Mouse (Mus musculus): ENCODE measurements around the gene Nab2. TPM values are rescaled to one million over a fixed set of nuclear protein-coding genes. Genes with fewer than 3 reads are reported as not detected.

Gene Nab2
- polyA plus RNA-seq, 1 experiment from 2014 or later, result 7.5 TPM

DNA sequence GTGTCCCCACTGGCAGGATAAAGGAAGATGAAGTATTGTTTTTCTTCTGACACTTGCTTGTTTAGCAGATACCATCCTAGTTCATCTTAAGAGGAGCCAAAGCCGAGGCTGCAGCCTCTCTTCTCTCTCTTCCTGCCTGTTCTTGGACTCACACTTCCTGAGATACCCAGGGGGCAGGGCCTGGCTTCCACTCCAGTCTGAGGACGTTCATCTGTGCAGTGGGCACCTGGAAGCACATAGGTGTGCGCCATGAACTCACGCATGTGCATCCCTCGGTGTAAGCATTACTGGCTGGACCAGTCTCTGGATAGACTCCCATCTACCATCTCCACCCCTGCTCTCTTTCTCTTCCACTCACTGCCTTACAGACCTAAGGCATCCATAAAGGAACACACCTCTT is 27.9 kb downstream of the Nab2 start:
- H3K27me3 ChIP-seq (replicated peaks; ENCODE audit: control insufficient read depth, insufficient read depth, low read length), result no peaks in the 10 kb centered on the region
- no peak overlapping the region for H3K9ac ChIP-seq (ENCODE audit: low read depth, low read length)
- WGBS, result 69% methylated on average over 5 of the region's 5 CpGs
- H3K27ac ChIP-seq (ENCODE audit: low read length), result no peak overlapping the region
- no peak for ATAC-seq
- H3K4me2 ChIP-seq (ENCODE audit: low read depth, low read length), result no peak overlapping the region
- H3K9me3 ChIP-seq (ENCODE audit: control insufficient read depth, low read length), result no peaks in the 10 kb centered on the region
- no peak overlapping the region for H3K4me3 ChIP-seq (ENCODE audit: low read length)
- H3K4me1 ChIP-seq (ENCODE audit: control insufficient read depth, insufficient read depth, low read length), result peaks cover 13% of the 10 kb centered on the region
- H3K36me3 ChIP-seq (ENCODE audit: control insufficient read depth, insufficient read depth, low read length), result no peaks in the 10 kb centered on the region

DNA sequence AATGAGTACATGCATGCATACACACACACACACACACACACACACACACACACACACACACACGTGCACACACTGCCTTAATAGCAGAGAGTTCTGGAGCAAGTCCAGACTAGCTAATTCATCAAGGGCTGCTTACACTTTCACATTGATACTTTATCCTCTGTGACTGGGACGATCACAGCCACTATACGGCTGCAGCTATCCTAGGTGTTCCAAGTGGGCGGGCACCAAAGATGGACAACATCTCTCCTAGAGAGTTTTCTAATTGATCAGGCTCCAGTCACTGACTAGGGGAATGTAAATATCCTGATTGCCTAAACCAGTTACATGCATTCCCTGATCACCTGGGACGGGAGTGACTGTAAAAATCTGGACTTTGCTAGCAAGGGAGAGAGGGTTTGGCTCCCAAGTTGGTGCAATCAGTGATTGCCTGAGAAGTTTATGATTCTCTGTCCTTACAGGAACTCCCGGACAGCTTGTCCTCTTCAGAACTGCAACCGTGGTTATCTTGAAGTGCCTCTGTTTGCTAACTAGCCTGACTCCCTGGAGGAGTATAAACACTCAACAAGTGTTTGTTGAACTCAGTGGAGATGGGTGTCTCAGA is 35.6 kb downstream of the Nab2 start:
- H3K4me3 ChIP-seq (ENCODE audit: low read length), result no peak overlapping the region
- peak; percentile 74 for ATAC-seq
- no peak overlapping the region for H3K9ac ChIP-seq (ENCODE audit: low read depth, low read length)
- H3K4me1 ChIP-seq (ENCODE audit: control insufficient read depth, insufficient read depth, low read length), result peaks cover 14% of the 10 kb centered on the region
- H3K27me3 ChIP-seq (replicated peaks; ENCODE audit: control insufficient read depth, insufficient read depth, low read length), result no peaks in the 10 kb centered on the region
- H3K4me2 ChIP-seq (ENCODE audit: low read depth, low read length), result no peak overlapping the region
- 28% methylated on average over 7 of the region's 7 CpGs for WGBS
- no peaks in the 10 kb centered on the region for H3K9me3 ChIP-seq (ENCODE audit: control insufficient read depth, low read length)
- H3K27ac ChIP-seq (ENCODE audit: low read length), result no peak overlapping the region
- H3K36me3 ChIP-seq (ENCODE audit: control insufficient read depth, insufficient read depth, low read length), result no peaks in the 10 kb centered on the region

DNA sequence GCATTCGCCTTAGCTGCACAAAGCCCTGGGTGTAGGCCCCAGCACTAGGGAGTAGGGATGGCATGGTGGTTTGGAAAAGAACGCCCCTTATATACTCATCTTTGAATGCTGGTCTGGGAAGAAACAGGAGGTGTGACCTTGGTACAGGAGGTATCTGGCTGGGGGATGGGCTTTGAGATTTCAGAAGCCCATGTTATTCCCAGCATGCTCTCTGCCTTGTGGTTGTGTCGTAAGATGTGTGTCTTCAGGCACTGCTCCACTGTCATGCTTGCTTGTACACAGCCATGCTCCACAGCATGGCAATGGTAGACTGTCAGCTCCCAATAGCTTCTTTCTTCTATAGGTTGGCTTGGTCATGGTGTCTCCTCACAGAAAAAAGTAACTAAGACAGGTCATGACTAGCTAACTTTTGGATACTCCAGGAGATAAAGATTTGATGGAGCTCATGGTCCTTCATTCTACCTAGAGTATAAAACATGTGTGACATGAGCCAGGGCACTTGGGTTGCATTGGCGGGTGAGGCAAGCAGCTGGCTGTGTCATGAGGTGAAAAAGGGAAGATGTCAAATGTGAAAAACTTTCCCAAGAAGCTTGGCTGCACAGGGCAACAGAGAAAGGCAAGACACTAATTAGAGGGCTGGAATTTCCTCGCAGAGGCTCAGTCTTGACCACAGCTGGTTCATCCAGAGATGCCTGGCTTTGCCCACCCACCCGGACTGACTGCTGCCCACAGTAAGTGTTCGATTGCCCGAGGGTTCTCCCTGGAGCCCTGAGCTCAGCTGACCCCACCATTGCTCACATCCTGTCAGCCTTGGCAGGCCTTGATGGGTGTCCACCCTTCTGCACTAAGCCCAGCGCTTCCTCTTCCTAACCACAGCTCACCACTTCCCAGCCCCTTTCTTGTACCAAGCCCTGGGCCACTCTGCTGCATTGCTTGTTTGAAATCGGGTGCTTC is 36.8 kb downstream of the Nab2 start:
- Histone ChIP-seq H3K4me2 (ENCODE audit: low read depth, low read length) (no peak overlapping the region), H3K27ac (ENCODE audit: low read length) (no peak overlapping the region), H3K4me1 (ENCODE audit: control insufficient read depth, insufficient read depth, low read length) (peaks cover 14% of the 10 kb centered on the region), H3K9ac (ENCODE audit: low read depth, low read length) (no peak overlapping the region), H3K27me3 (replicated peaks; ENCODE audit: control insufficient read depth, insufficient read depth, low read length) (no peaks in the 10 kb centered on the region), H3K4me3 (ENCODE audit: low read length) (no peak overlapping the region), H3K36me3 (ENCODE audit: control insufficient read depth, insufficient read depth, low read length) (no peaks in the 10 kb centered on the region), H3K9me3 (ENCODE audit: control insufficient read depth, low read length) (peaks cover 3% of the 10 kb centered on the region; the same call in 1 of the 2 replicates)
- WGBS, result 83% methylated on average over 10 of the region's 10 CpGs
- no peak for ATAC-seq

DNA sequence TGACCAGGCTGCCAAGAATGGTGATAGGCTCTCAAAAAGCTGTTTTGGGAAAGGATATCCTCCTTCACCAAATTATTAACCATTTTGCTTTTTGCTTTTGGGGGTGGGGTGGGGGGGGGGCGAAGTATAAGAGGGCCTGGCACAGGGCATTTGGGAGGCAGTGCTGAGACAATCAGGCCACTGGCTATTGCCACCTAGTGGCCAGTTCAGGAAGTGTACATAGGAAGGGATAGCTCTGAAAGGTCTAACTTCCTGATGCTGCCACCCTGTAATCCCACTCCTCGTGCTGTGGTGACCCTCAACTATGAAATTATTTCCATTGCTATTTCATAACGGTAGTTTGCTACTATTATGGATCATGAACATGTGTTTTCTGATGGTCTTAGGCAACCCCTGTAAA is 41.9 kb downstream of the Nab2 start:
- Histone ChIP-seq H3K4me1 (ENCODE audit: control insufficient read depth, insufficient read depth, low read length) (no peaks in the 10 kb centered on the region), H3K4me3 (ENCODE audit: low read length) (no peak overlapping the region), H3K9me3 (ENCODE audit: control insufficient read depth, low read length) (peaks cover 3% of the 10 kb centered on the region; the same call in 1 of the 2 replicates), H3K9ac (ENCODE audit: low read depth, low read length) (no peak overlapping the region), H3K27ac (ENCODE audit: low read length) (no peak overlapping the region), H3K36me3 (ENCODE audit: control insufficient read depth, insufficient read depth, low read length) (no peaks in the 10 kb centered on the region), H3K27me3 (replicated peaks; ENCODE audit: control insufficient read depth, insufficient read depth, low read length) (no peaks in the 10 kb centered on the region), H3K4me2 (ENCODE audit: low read depth, low read length) (no peak overlapping the region)
- WGBS, result 84% methylated on average over 3 of the region's 3 CpGs
- ATAC-seq, result no peak

DNA sequence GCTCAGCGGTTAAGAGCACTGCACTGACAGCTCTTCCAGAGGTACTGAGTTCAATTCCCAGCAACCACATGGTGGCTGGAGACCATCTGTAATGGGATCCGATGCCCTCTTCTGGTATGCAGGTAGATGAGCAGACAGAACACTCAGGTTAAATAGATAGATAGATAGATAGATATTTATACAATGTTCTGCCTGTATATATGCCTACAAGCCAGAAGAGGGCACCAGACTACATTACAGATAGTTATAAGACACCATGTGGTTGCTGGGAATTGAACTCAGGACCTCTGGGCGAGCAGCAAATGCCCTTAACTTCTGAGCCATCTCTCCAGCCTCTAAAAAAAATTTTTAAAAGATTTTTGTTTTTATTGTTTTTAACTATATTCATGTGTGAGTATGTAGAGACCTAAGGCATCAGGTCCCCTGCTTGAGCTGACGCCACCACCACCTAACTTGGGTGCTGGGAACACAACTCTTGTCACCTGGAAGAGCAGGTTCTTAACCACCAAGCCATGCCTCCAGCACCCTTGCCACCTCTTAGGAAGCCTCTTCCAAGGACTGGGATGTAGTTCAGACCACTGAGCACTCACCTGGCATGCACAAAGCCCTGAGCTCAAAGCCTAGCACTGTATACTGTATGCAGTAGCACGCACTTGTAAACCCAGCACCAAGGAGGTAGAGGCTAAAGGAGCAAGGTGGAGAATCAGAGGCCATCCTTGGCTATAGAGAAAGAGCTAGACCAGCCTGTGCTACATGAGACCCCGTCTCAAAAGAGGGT is 44.7 kb downstream of the Nab2 start:
- Histone ChIP-seq H3K27ac (ENCODE audit: low read length) (no peak overlapping the region), H3K4me2 (ENCODE audit: low read depth, low read length) (no peak overlapping the region), H3K4me1 (ENCODE audit: control insufficient read depth, insufficient read depth, low read length) (peaks cover 15% of the 10 kb centered on the region), H3K36me3 (ENCODE audit: control insufficient read depth, insufficient read depth, low read length) (no peaks in the 10 kb centered on the region), H3K9me3 (ENCODE audit: control insufficient read depth, low read length) (peaks cover 3% of the 10 kb centered on the region; the same call in 1 of the 2 replicates), H3K4me3 (ENCODE audit: low read length) (no peak overlapping the region), H3K27me3 (replicated peaks; ENCODE audit: control insufficient read depth, insufficient read depth, low read length) (no peaks in the 10 kb centered on the region), H3K9ac (ENCODE audit: low read depth, low read length) (no peak overlapping the region)
- WGBS, result 94% methylated on average over 6 of the region's 6 CpGs
- ATAC-seq, result no peak

DNA sequence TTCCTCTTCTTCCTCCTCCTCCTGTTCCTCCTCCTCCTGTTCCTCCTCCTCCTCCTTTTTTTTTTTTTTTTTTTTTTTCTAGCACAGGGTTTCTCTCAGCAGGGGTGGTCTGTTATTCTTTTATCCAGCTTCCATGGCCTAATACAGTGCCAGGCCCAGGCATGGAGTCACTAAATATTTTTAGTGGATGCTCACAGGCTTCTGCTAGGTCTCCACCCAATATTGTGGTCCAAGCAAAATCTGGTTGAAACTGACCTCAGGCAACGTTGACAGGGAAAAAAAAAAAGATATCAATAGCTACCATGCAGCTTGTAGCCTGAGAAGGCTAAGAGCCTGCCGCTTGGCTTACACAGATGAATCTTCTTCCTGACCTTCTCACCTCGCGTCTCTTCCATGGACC is 45.7 kb downstream of the Nab2 start:
- Histone ChIP-seq H3K9me3 (ENCODE audit: control insufficient read depth, low read length) (peaks cover 3% of the 10 kb centered on the region; the same call in 1 of the 2 replicates), H3K9ac (ENCODE audit: low read depth, low read length) (no peak overlapping the region), H3K36me3 (ENCODE audit: control insufficient read depth, insufficient read depth, low read length) (no peaks in the 10 kb centered on the region), H3K27me3 (replicated peaks; ENCODE audit: control insufficient read depth, insufficient read depth, low read length) (no peaks in the 10 kb centered on the region), H3K27ac (ENCODE audit: low read length) (no peak overlapping the region), H3K4me2 (ENCODE audit: low read depth, low read length) (no peak overlapping the region), H3K4me3 (ENCODE audit: low read length) (no peak overlapping the region), H3K4me1 (ENCODE audit: control insufficient read depth, insufficient read depth, low read length) (peaks cover 25% of the 10 kb centered on the region)
- WGBS, result 67% methylated on average over 4 of the region's 4 CpGs
- no peak for ATAC-seq

- H3K27me3 ChIP-seq (replicated peaks; ENCODE audit: control insufficient read depth, insufficient read depth, low read length), result no peaks in the 10 kb centered on the region
- peaks cover 3% of the 10 kb centered on the region; the same call in 1 of the 2 replicates for H3K9me3 ChIP-seq (ENCODE audit: control insufficient read depth, low read length)
- H3K4me2 ChIP-seq (ENCODE audit: low read depth, low read length), result peak overlapping the region; percentile 91
- H3K4me1 ChIP-seq (ENCODE audit: control insufficient read depth, insufficient read depth, low read length), result peaks cover 31% of the 10 kb centered on the region
- no peaks in the 10 kb centered on the region for H3K36me3 ChIP-seq (ENCODE audit: control insufficient read depth, insufficient read depth, low read length)
- H3K9ac ChIP-seq (ENCODE audit: low read depth, low read length), result peak overlapping the region; percentile 87
- ATAC-seq, result peak; percentile 62
- WGBS, result under 1% methylated on average over 13 of the region's 13 CpGs
- peak overlapping the region; percentile 99 for H3K27ac ChIP-seq (ENCODE audit: low read length)
- peak overlapping the region; percentile 78 for H3K4me3 ChIP-seq (ENCODE audit: low read length)
Observed at GRCm38 (mm10) chr10:127622057-127622392, 46.3 kb downstream of the Nab2 start.

- Histone ChIP-seq H3K9me3 (ENCODE audit: control insufficient read depth, low read length) (no peaks in the 10 kb centered on the region; the same call in 1 of the 2 replicates), H3K9ac (ENCODE audit: low read depth, low read length) (peak overlapping the region; percentile 87), H3K4me2 (ENCODE audit: low read depth, low read length) (peak overlapping the region; percentile 91), H3K27ac (ENCODE audit: low read length) (peak overlapping the region; percentile 99), H3K27me3 (replicated peaks; ENCODE audit: control insufficient read depth, insufficient read depth, low read length) (no peaks in the 10 kb centered on the region), H3K4me1 (ENCODE audit: control insufficient read depth, insufficient read depth, low read length) (peaks cover 35% of the 10 kb centered on the region), H3K36me3 (ENCODE audit: control insufficient read depth, insufficient read depth, low read length) (no peaks in the 10 kb centered on the region), H3K4me3 (ENCODE audit: low read length) (peak overlapping the region; percentile 78)
- under 1% methylated on average over 34 of the region's 39 CpGs for WGBS
- ATAC-seq, result peak; percentile 90
Observed at GRCm38 (mm10) chr10:127621191-127622056, 46.9 kb downstream of the Nab2 start.

Measured in intestine, embryonic 16.5 days (tissue).